Mouse (Mus musculus) thymus, postnatal 14 days (tissue): ENCODE results near the gene Pde10a.

Source experiments
- DNase-seq: peaks from one replicate; pipeline ENCODE4 v3.0.0; 2021

Gene Pde10a

DNA sequence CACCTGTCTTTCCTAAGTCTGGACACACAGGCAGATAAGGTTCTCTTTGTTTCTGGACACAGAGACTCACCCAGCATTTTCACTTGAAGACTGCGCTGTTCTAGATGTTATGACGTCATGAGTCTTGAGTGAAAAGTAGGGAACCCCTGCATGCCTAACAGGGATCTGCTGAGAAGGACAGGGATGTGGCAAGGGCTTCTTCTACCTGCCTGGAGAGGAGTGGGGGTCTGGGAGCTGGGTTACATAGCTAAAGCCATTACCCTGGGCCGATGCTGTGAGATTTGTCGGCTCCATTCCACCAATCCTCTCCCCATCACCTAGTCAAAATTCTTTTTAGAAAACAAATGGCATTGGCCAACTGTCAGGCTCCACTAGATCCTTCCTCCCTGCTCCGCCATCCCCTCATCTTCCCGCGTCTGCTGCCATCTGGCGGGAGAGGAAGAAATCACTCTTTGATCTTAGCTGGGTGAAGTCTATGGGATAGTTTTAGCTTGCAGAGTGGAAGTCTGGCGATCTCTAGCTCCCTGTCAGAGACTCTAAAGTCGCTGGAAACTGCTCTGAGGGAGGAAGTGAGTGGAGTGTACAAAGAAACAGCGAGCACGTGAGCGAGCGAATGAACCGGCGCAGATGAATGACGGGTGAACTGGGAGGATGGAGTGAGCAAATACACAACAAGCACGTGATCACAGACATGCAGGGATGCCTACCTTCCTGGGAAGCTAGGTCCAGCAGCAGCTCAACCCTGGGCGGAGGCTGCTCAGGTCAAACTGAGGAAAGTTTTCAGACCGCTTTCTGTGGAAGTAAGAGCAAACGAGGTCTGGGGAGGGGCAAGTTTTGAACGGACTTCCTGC, 67.5 kb downstream of the Pde10a start:
- peak; percentile 83 for DNase-seq

GRCm38 (mm10) chr17:8597790-8598189, 72.6 kb downstream of the Pde10a start:
- DNase-seq = peak; percentile 74

- DNase-seq = no peak
Observed at GRCm38 (mm10) chr17:8602976-8603375, 77.8 kb downstream of the Pde10a start.

GRCm38 (mm10) chr17:8605921-8606320, 80.7 kb downstream of the Pde10a start:
- DNase-seq = no peak

- no peak for DNase-seq
Observed at GRCm38 (mm10) chr17:8606695-8607094, 81.5 kb downstream of the Pde10a start.

- no peak for DNase-seq
Observed at GRCm38 (mm10) chr17:8611916-8612315, 86.7 kb downstream of the Pde10a start.

- DNase-seq = peak; percentile 74
Observed at GRCm38 (mm10) chr17:8613882-8614551, 88.8 kb downstream of the Pde10a start.

GRCm38 (mm10) chr17:8620346-8620745, 95.2 kb downstream of the Pde10a start:
- DNase-seq = no peak

- DNase-seq = no peak
Observed at GRCm38 (mm10) chr17:8621105-8621504, 95.9 kb downstream of the Pde10a start.

GRCm38 (mm10) chr17:8621906-8622305, 96.7 kb downstream of the Pde10a start:
- no peak for DNase-seq

- DNase-seq = no peak
Observed at GRCm38 (mm10) chr17:8626421-8626820, 101.2 kb downstream of the Pde10a start.

DNA sequence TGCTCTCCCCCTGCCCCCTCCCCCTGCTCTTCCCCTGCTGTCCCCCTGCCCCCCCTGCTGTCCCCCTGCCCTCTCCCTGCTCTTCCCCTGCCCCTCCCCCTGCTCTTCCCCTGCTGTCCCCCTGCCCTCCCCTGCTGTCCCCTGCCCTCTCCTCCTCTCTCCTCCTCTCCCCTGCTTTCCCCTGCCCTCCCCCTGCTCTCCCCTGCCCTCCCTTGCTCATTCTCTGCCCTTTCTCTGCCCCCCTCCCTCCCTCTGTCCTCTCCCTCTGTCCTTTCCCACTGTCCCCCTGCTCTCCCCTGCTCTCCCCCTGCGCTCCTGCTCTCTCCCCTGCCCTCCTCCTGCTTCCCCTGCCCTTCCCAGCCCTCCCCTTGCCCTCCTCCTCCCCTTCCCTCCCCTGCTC, 106.5 kb downstream of the Pde10a start:
- DNase-seq = no peak

DNA sequence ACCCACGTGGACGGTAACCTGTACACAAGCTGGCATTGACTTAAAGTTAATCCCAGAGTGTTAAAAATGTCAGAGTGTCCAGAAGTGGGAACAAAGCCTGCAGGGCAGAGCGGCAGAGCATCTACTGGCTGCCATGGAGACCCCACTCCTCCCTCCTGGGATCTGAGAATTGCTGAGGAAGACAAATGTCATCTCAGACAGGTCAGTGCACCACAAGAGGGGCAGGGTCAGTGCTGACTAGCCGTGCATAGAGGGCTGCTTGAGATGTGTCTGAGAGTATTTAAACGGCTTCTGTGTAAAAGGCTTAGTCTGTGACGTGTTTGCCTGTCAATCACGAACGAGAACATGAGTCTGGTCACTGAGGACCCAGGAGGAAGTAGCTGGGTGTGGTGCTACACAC, 108.4 kb downstream of the Pde10a start:
- DNase-seq = no peak

GRCm38 (mm10) chr17:8634476-8634875, 109.3 kb downstream of the Pde10a start:
- DNase-seq = no peak

DNA sequence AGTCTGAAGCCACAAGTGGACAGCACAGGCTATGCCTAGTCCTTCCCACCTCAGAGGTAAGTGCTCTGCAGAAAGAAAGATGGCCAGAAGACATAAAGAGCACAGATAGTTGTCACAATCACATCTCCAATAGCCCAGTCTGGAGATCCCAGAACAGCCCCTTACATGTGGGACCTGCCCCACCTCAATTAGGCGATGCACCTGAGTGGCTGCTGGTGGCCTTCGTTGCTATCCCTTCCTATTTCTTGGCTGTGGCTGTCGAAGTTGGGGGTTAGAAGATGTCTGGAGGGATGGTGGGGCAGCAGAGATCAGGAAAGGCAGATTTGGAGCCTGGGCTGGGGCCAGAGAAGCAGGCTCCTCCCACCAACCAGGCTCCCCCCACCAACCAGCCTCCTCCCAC, 111.1 kb downstream of the Pde10a start:
- DNase-seq = no peak

- no peak for DNase-seq
Observed at GRCm38 (mm10) chr17:8636691-8637090, 111.5 kb downstream of the Pde10a start.

GRCm38 (mm10) chr17:8637181-8637580, 112.0 kb downstream of the Pde10a start:
- no peak for DNase-seq

- DNase-seq = no peak
Observed at GRCm38 (mm10) chr17:8639703-8640380, 114.7 kb downstream of the Pde10a start.

DNA sequence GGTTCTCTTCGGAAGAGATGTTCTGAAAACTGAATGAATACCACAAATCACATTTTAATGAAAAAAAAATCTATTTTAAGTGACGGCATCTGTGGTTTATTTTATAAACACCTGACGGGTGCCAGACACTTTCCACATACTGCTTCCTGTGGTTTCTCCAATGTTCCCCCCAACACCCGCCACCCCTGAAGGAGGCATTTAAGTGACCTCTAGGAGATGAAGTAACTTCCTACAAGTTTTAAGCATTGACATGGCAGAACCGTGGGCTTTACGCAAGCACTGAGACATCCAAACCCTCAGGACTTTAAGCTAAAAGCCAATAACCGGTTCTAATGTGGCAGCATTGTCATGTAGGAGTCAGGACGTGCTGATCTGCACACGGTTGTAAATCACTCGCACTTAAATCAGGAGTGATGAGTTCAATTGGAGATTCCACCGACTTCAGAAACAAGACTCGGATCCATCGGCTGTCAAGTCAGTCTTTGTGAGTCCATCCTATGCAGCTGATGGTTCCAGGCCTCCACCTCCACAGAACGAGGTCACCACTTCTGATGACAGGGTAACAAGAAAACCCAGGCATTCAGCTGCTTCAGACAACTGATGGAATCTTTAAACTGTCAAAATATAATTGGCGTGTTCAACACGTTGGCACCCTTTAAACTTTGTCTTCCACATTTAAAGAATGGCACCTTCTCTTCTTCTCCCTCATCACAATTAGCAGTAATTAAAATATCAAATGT, 115.7 kb downstream of the Pde10a start:
- DNase-seq = no peak

DNA sequence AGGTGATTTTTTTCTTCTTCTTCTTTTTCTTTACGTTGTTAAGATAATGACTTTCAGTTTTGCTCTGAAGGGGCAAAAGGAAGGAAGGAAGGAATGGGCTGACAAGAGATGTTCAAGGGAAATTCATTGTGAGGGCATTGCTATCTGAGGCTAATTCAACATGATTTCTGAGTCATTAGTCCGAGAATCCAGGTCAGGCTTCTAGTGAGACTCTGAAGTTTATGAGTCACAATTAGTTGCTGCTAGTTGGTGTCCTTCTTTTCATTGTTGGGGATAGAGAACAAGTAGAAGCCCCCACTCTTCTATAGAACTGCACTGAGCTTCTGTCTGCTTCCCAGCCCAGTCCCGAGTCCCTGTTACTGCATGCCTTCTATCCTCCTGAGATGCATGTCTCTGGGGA, 116.3 kb downstream of the Pde10a start:
- DNase-seq = no peak

- DNase-seq = no peak
Observed at GRCm38 (mm10) chr17:8642356-8642755, 117.2 kb downstream of the Pde10a start.

DNA sequence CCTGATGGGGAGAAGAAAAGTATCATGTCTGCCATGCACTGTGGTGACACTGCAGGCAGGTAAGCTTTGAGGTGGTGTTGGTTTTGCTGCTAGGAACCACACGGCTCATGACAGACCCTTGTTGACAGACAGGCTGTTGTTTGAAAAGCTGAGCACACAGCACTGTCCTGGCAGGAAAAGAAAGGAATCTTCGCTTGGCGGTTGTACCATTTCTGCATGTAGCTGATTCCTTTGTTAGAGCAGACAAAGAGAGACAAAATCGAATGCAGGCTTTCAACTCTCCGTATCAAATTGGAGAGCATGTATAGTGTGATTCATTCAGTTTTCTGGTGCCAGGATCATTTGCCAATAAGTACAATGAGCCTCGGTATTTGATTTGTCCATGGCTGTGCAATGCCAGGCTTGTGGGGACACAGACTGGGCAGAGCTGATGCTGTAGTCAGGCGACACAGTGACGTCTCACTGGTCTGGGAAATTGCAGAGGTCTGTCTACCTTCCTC, 122.2 kb downstream of the Pde10a start:
- DNase-seq = no peak

DNA sequence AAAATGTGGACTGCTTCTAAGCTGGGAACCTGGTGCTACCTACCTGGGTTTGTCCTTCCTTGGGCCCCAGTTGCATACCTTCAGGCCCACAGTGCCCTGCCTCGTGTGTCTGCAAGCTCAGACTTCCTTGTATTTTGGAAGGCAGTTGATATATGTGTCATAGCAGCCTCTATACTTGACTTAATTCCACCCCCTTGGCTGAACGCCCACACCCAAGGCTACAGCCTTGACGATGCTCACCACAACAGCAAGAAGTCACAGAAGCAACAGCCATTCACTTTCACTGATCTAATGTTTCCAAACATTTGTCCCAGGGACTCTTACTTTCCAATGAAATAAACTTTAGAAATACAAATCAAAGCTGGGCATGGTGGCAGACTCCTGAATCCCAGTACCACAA, 123.1 kb downstream of the Pde10a start:
- no peak for DNase-seq
